Mouse (Mus musculus): ENCODE measurements around the gene Fam174b. TPM values are rescaled to one million over a fixed set of nuclear protein-coding genes. Genes with fewer than 3 reads are reported as not detected.

Fam174b gene
- polyA plus RNA-seq, 1 experiment from 2014 or later: 27.1 TPM

- no peaks in the 10 kb centered on the region for H3K4me1 ChIP-seq (replicated peaks)
- no peak overlapping the region for H3K4me3 ChIP-seq (replicated peaks)
- 91% methylated on average over 4 of the region's 4 CpGs for WGBS
- no peaks in the 10 kb centered on the region for H3K27me3 ChIP-seq
- no peak for ATAC-seq
- no peaks in the 10 kb centered on the region for H3K36me3 ChIP-seq
- H3K9me3 ChIP-seq: no peaks in the 10 kb centered on the region
- no peak overlapping the region for H3K27ac ChIP-seq
- H3K9ac ChIP-seq (replicated peaks): no peak overlapping the region
- no peak overlapping the region for H3K4me2 ChIP-seq (replicated peaks)
These were observed 45.7 kb downstream of the Fam174b start for GRCm38 (mm10) chr7:73785815-73786214.

- no peak overlapping the region for H3K27ac ChIP-seq
- no peak for ATAC-seq
- WGBS: 90% methylated on average over 8 of the region's 8 CpGs
- peaks cover 3% of the 10 kb centered on the region; the same call in 1 of the 2 replicates for H3K27me3 ChIP-seq
- H3K4me2 ChIP-seq (replicated peaks): no peak overlapping the region
- no peaks in the 10 kb centered on the region for H3K9me3 ChIP-seq
- H3K4me3 ChIP-seq (replicated peaks): no peak overlapping the region
- no peak overlapping the region for H3K9ac ChIP-seq (replicated peaks)
- no peaks in the 10 kb centered on the region for H3K4me1 ChIP-seq (replicated peaks)
- H3K36me3 ChIP-seq: no peaks in the 10 kb centered on the region
These were observed 47.4 kb downstream of the Fam174b start for GRCm38 (mm10) chr7:73787513-73787912.

GRCm38 (mm10) chr7:73791096-73791495 lies 51.0 kb downstream of the Fam174b start:
- 71% methylated on average over 8 of the region's 8 CpGs for WGBS
- H3K27me3 ChIP-seq: peaks cover 3% of the 10 kb centered on the region; the same call in 1 of the 2 replicates
- no peak overlapping the region for H3K9ac ChIP-seq (replicated peaks)
- H3K4me3 ChIP-seq (replicated peaks): no peak overlapping the region
- H3K36me3 ChIP-seq: no peaks in the 10 kb centered on the region
- H3K4me1 ChIP-seq (replicated peaks): no peaks in the 10 kb centered on the region
- no peak overlapping the region for H3K4me2 ChIP-seq (replicated peaks)
- H3K27ac ChIP-seq: no peak overlapping the region
- H3K9me3 ChIP-seq: no peaks in the 10 kb centered on the region
- ATAC-seq: no peak

GRCm38 (mm10) chr7:73792155-73792554 lies 52.1 kb downstream of the Fam174b start:
- H3K27ac ChIP-seq: no peak overlapping the region
- no peaks in the 10 kb centered on the region for H3K4me1 ChIP-seq (replicated peaks)
- H3K27me3 ChIP-seq: peaks cover 3% of the 10 kb centered on the region; the same call in 1 of the 2 replicates
- no peak overlapping the region for H3K4me3 ChIP-seq (replicated peaks)
- H3K4me2 ChIP-seq (replicated peaks): no peak overlapping the region
- H3K9me3 ChIP-seq: no peaks in the 10 kb centered on the region
- 85% methylated on average over 4 of the region's 4 CpGs for WGBS
- H3K36me3 ChIP-seq: no peaks in the 10 kb centered on the region
- ATAC-seq: no peak
- H3K9ac ChIP-seq (replicated peaks): no peak overlapping the region

GRCm38 (mm10) chr7:73792641-73793040 lies 52.5 kb downstream of the Fam174b start:
- 66% methylated on average over 3 of the region's 3 CpGs for WGBS
- H3K27ac ChIP-seq: no peak overlapping the region
- H3K9me3 ChIP-seq: no peaks in the 10 kb centered on the region

GRCm38 (mm10) chr7:73809261-73809660 lies 69.2 kb downstream of the Fam174b start:
- Histone ChIP-seq H3K36me3 (no peaks in the 10 kb centered on the region), H3K4me3 (replicated peaks) (no peak overlapping the region), H3K9me3 (no peaks in the 10 kb centered on the region), H3K4me2 (replicated peaks) (no peak overlapping the region), H3K9ac (replicated peaks) (no peak overlapping the region), H3K27ac (no peak overlapping the region), H3K27me3 (no peaks in the 10 kb centered on the region), H3K4me1 (replicated peaks) (no peaks in the 10 kb centered on the region)
- 75% methylated on average over 2 of the region's 2 CpGs for WGBS
- no peak for ATAC-seq

More at GRCm38 (mm10) chr7:73792641-73793040, 52.5 kb downstream of the Fam174b start:
- Histone ChIP-seq H3K27me3 (peaks cover 3% of the 10 kb centered on the region; the same call in 1 of the 2 replicates), H3K9ac (replicated peaks) (no peak overlapping the region), H3K36me3 (no peaks in the 10 kb centered on the region), H3K4me2 (replicated peaks) (no peak overlapping the region), H3K4me1 (replicated peaks) (no peaks in the 10 kb centered on the region), H3K4me3 (replicated peaks) (no peak overlapping the region)
- ATAC-seq: no peak

GRCm38 (mm10) chr7:73811439-73811838 lies 71.3 kb downstream of the Fam174b start:
- Histone ChIP-seq H3K36me3 (no peaks in the 10 kb centered on the region), H3K27ac (no peak overlapping the region), H3K4me1 (replicated peaks) (no peaks in the 10 kb centered on the region), H3K9me3 (no peaks in the 10 kb centered on the region), H3K4me3 (replicated peaks) (no peak overlapping the region), H3K4me2 (replicated peaks) (no peak overlapping the region), H3K9ac (replicated peaks) (no peak overlapping the region), H3K27me3 (no peaks in the 10 kb centered on the region)
- WGBS: 88% methylated on average over 7 of the region's 7 CpGs
- ATAC-seq: no peak

- Histone ChIP-seq H3K27ac (no peak overlapping the region), H3K27me3 (no peaks in the 10 kb centered on the region), H3K4me3 (replicated peaks) (no peak overlapping the region), H3K4me1 (replicated peaks) (no peaks in the 10 kb centered on the region), H3K4me2 (replicated peaks) (no peak overlapping the region), H3K36me3 (no peaks in the 10 kb centered on the region), H3K9me3 (no peaks in the 10 kb centered on the region), H3K9ac (replicated peaks) (no peak overlapping the region)
- no peak for ATAC-seq
- 86% methylated on average over 6 of the region's 6 CpGs for WGBS
These were observed 72.1 kb downstream of the Fam174b start for GRCm38 (mm10) chr7:73812176-73812575.

- H3K9me3 ChIP-seq: no peaks in the 10 kb centered on the region
- no peak overlapping the region for H3K4me2 ChIP-seq (replicated peaks)
- no peak overlapping the region for H3K27ac ChIP-seq
- H3K36me3 ChIP-seq: no peaks in the 10 kb centered on the region
- no peak for ATAC-seq
- no peaks in the 10 kb centered on the region for H3K27me3 ChIP-seq
- no peak overlapping the region for H3K4me3 ChIP-seq (replicated peaks)
- H3K4me1 ChIP-seq (replicated peaks): no peaks in the 10 kb centered on the region
- no peak overlapping the region for H3K9ac ChIP-seq (replicated peaks)
- 76% methylated on average over 4 of the region's 4 CpGs for WGBS
These were observed 73.8 kb downstream of the Fam174b start for GRCm38 (mm10) chr7:73813887-73814286.

GRCm38 (mm10) chr7:73814454-73814853 lies 74.4 kb downstream of the Fam174b start:
- no peaks in the 10 kb centered on the region for H3K4me1 ChIP-seq (replicated peaks)
- no peak overlapping the region for H3K27ac ChIP-seq
- H3K9ac ChIP-seq (replicated peaks): no peak overlapping the region
- H3K4me2 ChIP-seq (replicated peaks): no peak overlapping the region
- no peak for ATAC-seq
- H3K9me3 ChIP-seq: no peaks in the 10 kb centered on the region
- 90% methylated on average over 7 of the region's 7 CpGs for WGBS
- H3K27me3 ChIP-seq: no peaks in the 10 kb centered on the region
- no peak overlapping the region for H3K4me3 ChIP-seq (replicated peaks)
- H3K36me3 ChIP-seq: no peaks in the 10 kb centered on the region

GRCm38 (mm10) chr7:73816255-73816996 lies 76.3 kb downstream of the Fam174b start:
- Histone ChIP-seq H3K4me1 (replicated peaks) (no peaks in the 10 kb centered on the region), H3K36me3 (no peaks in the 10 kb centered on the region), H3K4me3 (replicated peaks) (no peak overlapping the region), H3K9me3 (no peaks in the 10 kb centered on the region), H3K4me2 (replicated peaks) (no peak overlapping the region), H3K27me3 (no peaks in the 10 kb centered on the region), H3K9ac (replicated peaks) (no peak overlapping the region), H3K27ac (no peak overlapping the region)
- no peak for ATAC-seq
- WGBS: 85% methylated on average over 8 of the region's 8 CpGs

GRCm38 (mm10) chr7:73819366-73819765 lies 79.3 kb downstream of the Fam174b start:
- H3K36me3 ChIP-seq: no peaks in the 10 kb centered on the region
- no peak for ATAC-seq

More at GRCm38 (mm10) chr7:73819366-73819765, 79.3 kb downstream of the Fam174b start:
- Histone ChIP-seq H3K9ac (replicated peaks) (no peak overlapping the region), H3K4me2 (replicated peaks) (no peak overlapping the region), H3K4me1 (replicated peaks) (no peaks in the 10 kb centered on the region), H3K27me3 (no peaks in the 10 kb centered on the region), H3K9me3 (no peaks in the 10 kb centered on the region), H3K4me3 (replicated peaks) (no peak overlapping the region), H3K27ac (no peak overlapping the region)
- WGBS: 87% methylated on average over 17 of the region's 17 CpGs

Measured in midbrain, embryonic 13.5 days (tissue).